Mouse (Mus musculus) neural tube, embryonic 12.5 days (tissue): ENCODE results near the gene Mapk12. TPM values are rescaled to one million over a fixed set of nuclear protein-coding genes. Genes with fewer than 3 reads are reported as not detected.

Experiments
- ATAC-seq: fragments of 200-750 bp; cut with Nextera tagmentation; 2 replicates; pipeline ENCODE4 v1.8.0; 2017; ENCODE audit warnings: low read depth, mild to moderate bottlenecking, moderate TSS enrichment, moderate library complexity; ENCODE audit not compliant: low FRiP score
- H3K27ac ChIP-seq: fragments of 300-500 bp; sonication (generic); 2 replicates; pipeline ENCODE4 v1.5.1; 2016
- H3K27me3 ChIP-seq: fragments of 300-500 bp; sonication (generic); replicated peaks from 2 replicates; pipeline ENCODE4 v1.6.1; 2016; ENCODE audit warnings: mild to moderate bottlenecking
- H3K36me3 ChIP-seq: fragments of 300-500 bp; sonication (generic); 2 replicates; pipeline ENCODE4 v1.6.1; 2016; ENCODE audit warnings: mild to moderate bottlenecking
- H3K4me1 ChIP-seq: fragments of 300-500 bp; sonication (generic); 2 replicates; pipeline ENCODE4 v1.6.1; 2016
- H3K4me2 ChIP-seq: fragments of 300-500 bp; sonication (generic); replicated peaks from 2 replicates; pipeline ENCODE4 v1.6.1; 2016; ENCODE audit warnings: mild to moderate bottlenecking
- H3K4me3 ChIP-seq: fragments of 300-500 bp; sonication (generic); 2 replicates; pipeline ENCODE4 v1.5.1; 2016
- H3K9ac ChIP-seq: fragments of 300-500 bp; sonication (generic); 2 replicates; pipeline ENCODE4 v1.6.1; 2016; ENCODE audit warnings: mild to moderate bottlenecking
- H3K9me3 ChIP-seq: fragments of 300-500 bp; sonication (generic); 2 replicates; pipeline ENCODE4 v1.6.1; 2016; ENCODE audit warnings: mild to moderate bottlenecking
- WGBS: fragments of 180-500 bp; shearing (Covaris S2); methylation state at CpG from one replicate; pipeline ENCODE4 v1.1.7; 2016; 5-methylcytosine and 5-hydroxymethylcytosine counted together
- polyA plus RNA-seq: library from polyadenylated mRNA; unstranded; fragments of >200 nt; fragmentation: Nextera tagmentation; extraction: Ambion mirVana; gene quantifications from 2 replicates; pipeline ENCODE4 v1.2.1, GENCODE M21; 2016

Gene Mapk12
- polyA plus RNA-seq, 1 experiment from 2014 or later = 13.4 TPM

DNA sequence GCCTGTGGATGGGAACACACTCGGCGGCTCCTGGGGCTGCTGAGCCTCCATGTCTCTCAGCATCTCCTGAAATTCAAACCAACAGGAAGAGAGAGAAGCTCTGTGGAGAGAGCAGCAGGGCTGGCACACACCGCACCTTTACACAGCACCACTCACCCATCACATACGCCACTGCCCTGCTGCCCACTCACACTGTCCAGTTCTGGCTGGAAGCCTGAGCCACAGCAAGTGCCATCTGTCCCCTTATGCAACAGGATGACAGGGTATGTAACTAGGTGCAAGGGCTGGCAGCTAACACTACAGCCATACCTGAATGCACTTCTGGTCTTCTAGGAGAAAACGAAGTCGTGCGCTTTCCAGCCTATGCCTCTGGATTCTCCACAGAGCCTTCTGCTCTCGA, 36.1 kb downstream of the Mapk12 start:
- H3K27me3 ChIP-seq = no peaks in the 10 kb centered on the region
- no peak overlapping the region for H3K4me2 ChIP-seq
- peaks cover 98% of the 10 kb centered on the region for H3K36me3 ChIP-seq
- ATAC-seq = no peak
- no peak overlapping the region for H3K4me3 ChIP-seq
- H3K4me1 ChIP-seq = no peaks in the 10 kb centered on the region
- H3K27ac ChIP-seq = no peak overlapping the region
- 94% methylated on average over 8 of the region's 8 CpGs for WGBS
- H3K9me3 ChIP-seq = no peaks in the 10 kb centered on the region
- no peak overlapping the region for H3K9ac ChIP-seq

DNA sequence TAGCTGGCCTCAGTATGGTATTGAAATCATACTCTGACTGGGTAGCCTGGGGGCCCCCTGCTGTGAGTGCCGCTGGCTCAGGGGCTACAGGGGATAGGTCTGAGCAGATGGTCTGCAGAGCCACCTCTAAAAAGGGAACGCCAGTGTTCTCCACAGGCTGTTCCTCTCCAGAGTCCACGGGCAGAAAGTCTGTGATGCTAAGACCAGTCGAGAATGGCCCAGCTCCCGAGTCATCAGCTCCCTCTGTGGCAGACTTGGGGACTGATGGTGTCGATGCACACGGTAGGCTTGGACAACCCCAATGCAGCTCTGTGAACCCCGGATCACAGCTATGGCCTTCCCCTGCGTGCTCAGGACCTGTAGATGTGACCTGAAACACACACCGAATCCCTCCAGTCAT, 36.6 kb downstream of the Mapk12 start:
- Histone ChIP-seq H3K27ac (no peak overlapping the region), H3K36me3 (peaks cover 98% of the 10 kb centered on the region), H3K9ac (no peak overlapping the region), H3K4me1 (no peaks in the 10 kb centered on the region), H3K4me3 (no peak overlapping the region), H3K27me3 (no peaks in the 10 kb centered on the region), H3K9me3 (no peaks in the 10 kb centered on the region), H3K4me2 (no peak overlapping the region)
- WGBS = 89% methylated on average over 10 of the region's 10 CpGs
- no peak for ATAC-seq

DNA sequence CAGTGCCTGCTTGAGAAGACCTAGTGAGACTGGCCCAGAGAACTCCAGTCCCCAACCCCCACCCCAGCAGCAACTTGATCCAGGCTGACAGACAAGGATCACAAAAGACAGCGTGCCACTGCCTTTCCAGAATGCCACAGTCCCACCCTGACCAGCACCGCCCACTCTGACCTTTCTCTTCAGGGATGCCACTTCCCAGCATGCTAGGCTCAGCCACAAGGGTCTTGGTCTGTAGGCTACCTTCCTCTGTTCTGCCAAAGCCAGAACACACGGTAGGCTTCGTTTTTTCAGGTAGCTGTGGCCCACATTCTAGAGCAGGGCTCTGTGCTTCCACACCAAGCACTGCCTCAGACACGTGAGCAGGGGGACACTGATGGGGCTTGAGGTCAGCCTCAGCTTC, 37.9 kb downstream of the Mapk12 start:
- no peak overlapping the region for H3K9ac ChIP-seq
- H3K4me3 ChIP-seq = no peak overlapping the region
- no peaks in the 10 kb centered on the region for H3K9me3 ChIP-seq
- peaks cover 97% of the 10 kb centered on the region for H3K36me3 ChIP-seq
- WGBS = 78% methylated on average over 5 of the region's 5 CpGs
- no peaks in the 10 kb centered on the region for H3K27me3 ChIP-seq
- H3K4me2 ChIP-seq = no peak overlapping the region
- H3K4me1 ChIP-seq = no peaks in the 10 kb centered on the region
- no peak for ATAC-seq
- no peak overlapping the region for H3K27ac ChIP-seq

DNA sequence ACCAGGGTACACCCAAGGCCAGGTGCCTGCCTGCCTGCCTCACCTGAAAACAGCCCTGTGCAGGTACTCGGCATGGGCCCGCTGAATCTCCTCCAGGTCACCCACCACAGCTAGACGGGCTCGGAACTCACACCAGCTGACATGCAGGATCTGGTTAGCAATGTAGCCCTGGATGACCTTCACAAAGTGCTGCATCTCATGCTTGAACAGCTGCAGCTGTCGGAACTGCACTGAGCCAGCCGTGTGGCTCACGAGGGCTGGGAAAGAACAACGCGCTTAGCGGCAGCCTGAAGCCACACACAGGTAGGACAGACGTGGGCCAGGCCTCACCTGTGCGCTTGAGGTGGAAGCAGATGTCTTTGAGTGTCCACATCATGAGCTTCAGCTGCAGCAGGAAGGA, 39.7 kb downstream of the Mapk12 start:
- no peak for ATAC-seq
- Histone ChIP-seq H3K27ac (no peak overlapping the region), H3K4me1 (no peaks in the 10 kb centered on the region), H3K4me2 (no peak overlapping the region), H3K27me3 (no peaks in the 10 kb centered on the region), H3K9ac (no peak overlapping the region), H3K4me3 (no peak overlapping the region), H3K9me3 (no peaks in the 10 kb centered on the region), H3K36me3 (peaks cover 97% of the 10 kb centered on the region)
- WGBS = 95% methylated on average over 12 of the region's 12 CpGs

DNA sequence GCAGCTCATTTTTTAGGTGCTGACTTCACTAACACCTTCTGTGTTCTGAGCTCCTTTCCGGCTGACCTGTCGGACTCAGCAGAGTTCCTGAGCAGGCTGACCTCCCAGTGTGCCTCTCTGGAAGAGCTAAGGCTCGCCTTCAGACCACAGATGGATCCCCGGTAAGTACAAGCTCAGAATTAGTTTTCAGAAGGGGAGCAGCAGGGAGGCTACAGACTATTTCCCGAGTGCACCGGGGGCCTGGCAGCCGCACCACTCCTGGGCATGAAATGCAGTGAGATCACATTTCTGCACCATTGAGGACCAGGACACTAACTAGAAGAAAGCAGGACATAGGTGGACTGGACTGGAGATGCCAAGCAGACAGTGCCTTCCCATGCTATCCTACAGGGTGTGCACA, 41.9 kb downstream of the Mapk12 start:
- no peak for ATAC-seq
- Histone ChIP-seq H3K9me3 (no peaks in the 10 kb centered on the region), H3K36me3 (peaks cover 97% of the 10 kb centered on the region), H3K4me2 (no peak overlapping the region), H3K4me1 (no peaks in the 10 kb centered on the region), H3K9ac (no peak overlapping the region), H3K27me3 (no peaks in the 10 kb centered on the region), H3K27ac (no peak overlapping the region), H3K4me3 (no peak overlapping the region)
- 92% methylated on average over 7 of the region's 7 CpGs for WGBS

DNA sequence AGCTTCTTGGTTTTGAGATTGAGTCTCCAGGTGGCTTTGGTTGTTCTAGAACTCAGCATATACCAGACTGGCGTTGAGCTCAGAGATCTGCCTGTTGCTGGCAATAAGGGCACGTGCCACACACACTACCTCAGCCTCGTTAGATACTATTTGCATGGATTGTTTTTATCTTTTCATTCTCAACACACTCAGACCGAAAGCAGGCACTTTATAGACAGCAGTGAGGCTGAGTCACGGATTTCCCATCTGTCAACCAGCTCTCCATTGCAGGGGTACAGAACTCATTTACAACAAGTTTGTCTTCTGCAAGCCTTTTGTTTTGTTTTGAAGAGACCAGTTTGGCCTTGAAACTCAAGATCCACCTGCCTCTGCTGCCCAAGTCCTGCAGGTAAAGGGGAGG, 43.1 kb downstream of the Mapk12 start:
- Histone ChIP-seq H3K4me1 (no peaks in the 10 kb centered on the region), H3K4me2 (no peak overlapping the region), H3K9ac (no peak overlapping the region), H3K27me3 (no peaks in the 10 kb centered on the region), H3K9me3 (no peaks in the 10 kb centered on the region), H3K4me3 (no peak overlapping the region), H3K27ac (no peak overlapping the region), H3K36me3 (peaks cover 99% of the 10 kb centered on the region)
- WGBS = 94% methylated on average over 5 of the region's 5 CpGs
- ATAC-seq = no peak

DNA sequence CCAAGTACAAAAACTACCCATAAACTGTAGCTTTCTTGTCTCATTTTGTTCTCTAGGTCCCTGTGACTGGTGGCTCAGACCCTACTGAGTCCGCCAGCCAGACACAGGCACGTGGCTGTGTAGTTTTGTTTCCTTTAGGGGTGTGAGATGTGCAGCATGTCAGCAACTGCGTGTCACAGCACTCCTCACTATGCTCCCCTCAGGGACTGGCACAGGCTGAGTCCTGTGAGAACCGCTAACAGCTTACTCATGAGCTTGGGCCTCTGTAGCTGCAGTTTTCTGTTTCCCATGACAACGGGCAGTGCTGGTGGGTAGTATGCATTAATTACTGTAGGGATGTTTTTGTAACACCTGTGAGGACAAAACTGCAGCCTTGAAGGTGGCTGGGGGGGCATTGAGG, 48.3 kb downstream of the Mapk12 start:
- peaks cover 22% of the 10 kb centered on the region for H3K4me1 ChIP-seq
- peaks cover 57% of the 10 kb centered on the region for H3K36me3 ChIP-seq
- ATAC-seq = no peak
- no peaks in the 10 kb centered on the region for H3K27me3 ChIP-seq
- H3K9ac ChIP-seq = no peak overlapping the region
- no peak overlapping the region for H3K4me3 ChIP-seq
- H3K9me3 ChIP-seq = no peaks in the 10 kb centered on the region
- no peak overlapping the region for H3K27ac ChIP-seq
- WGBS = 83% methylated on average over 5 of the region's 5 CpGs
- no peak overlapping the region for H3K4me2 ChIP-seq

DNA sequence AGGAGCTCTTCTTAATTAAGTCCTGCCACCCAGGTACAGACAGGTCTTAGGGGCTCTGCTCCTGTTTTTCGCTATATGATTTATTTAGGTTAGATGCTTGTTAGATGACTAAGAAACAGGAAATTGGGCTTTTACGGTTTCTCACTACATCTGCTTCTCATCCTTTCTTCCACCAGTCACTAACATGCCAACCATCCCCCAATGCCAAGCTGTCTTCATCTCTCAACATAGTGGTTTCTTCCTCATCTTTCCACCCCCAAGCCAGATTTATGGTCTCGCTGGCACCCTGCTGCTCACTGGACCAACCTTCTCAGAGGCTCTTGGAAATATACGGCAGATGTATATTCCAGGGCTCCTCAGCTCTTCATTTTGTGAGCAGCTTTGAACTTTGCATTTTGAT, 49.8 kb downstream of the Mapk12 start:
- Histone ChIP-seq H3K4me1 (peaks cover 22% of the 10 kb centered on the region), H3K27me3 (no peaks in the 10 kb centered on the region), H3K4me3 (no peak overlapping the region), H3K9ac (no peak overlapping the region), H3K27ac (no peak overlapping the region), H3K4me2 (peak overlapping the region; percentile 99; the same call in 1 of the 2 replicates), H3K9me3 (no peaks in the 10 kb centered on the region), H3K36me3 (peaks cover 57% of the 10 kb centered on the region)
- WGBS = 78% methylated on average over 4 of the region's 4 CpGs
- ATAC-seq = no peak

DNA sequence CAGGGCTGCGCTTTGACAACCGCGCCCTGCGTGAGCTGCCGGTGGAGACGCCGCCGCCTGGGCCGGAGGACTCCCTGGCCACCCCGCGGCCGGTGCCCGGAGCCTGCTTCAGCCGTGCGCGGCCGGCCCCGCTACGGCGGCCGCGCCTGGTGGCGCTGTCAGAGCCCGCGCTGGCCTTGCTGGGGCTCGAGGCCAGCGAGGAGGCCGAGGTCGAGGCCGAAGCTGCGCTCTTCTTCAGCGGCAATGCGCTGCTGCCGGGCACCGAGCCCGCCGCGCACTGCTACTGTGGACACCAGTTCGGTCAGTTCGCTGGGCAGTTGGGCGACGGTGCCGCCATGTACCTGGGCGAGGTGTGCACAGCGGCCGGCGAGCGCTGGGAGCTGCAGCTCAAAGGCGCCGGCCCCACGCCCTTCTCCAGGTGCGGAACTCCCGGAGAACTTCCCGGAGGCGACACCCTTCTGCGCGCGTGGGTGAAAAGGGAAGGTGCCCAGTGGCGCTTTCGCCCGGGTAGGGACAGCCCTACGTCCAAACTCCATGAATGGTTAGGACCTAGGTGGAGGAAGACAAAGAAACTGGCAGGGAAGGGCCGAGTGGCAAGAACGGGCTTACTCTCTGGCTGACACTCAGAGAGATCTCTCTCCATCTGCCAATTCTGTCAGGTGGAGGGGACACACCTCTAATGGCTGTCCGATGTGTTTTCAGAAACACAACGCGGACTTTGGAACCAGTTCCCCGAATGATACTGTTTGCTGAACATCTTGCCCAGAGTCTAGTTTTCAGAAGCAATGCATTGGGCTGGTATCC, 51.1 kb downstream of the Mapk12 start:
- 4% methylated on average over 64 of the region's 68 CpGs for WGBS
- Histone ChIP-seq H3K4me3 (peak overlapping the region; percentile 100), H3K27ac (peak overlapping the region; percentile 59), H3K36me3 (peaks cover 57% of the 10 kb centered on the region), H3K4me2 (peak overlapping the region; percentile 99), H3K9me3 (no peaks in the 10 kb centered on the region), H3K9ac (peak overlapping the region; percentile 96), H3K4me1 (peaks cover 22% of the 10 kb centered on the region), H3K27me3 (no peaks in the 10 kb centered on the region)
- peak; percentile 54 for ATAC-seq

DNA sequence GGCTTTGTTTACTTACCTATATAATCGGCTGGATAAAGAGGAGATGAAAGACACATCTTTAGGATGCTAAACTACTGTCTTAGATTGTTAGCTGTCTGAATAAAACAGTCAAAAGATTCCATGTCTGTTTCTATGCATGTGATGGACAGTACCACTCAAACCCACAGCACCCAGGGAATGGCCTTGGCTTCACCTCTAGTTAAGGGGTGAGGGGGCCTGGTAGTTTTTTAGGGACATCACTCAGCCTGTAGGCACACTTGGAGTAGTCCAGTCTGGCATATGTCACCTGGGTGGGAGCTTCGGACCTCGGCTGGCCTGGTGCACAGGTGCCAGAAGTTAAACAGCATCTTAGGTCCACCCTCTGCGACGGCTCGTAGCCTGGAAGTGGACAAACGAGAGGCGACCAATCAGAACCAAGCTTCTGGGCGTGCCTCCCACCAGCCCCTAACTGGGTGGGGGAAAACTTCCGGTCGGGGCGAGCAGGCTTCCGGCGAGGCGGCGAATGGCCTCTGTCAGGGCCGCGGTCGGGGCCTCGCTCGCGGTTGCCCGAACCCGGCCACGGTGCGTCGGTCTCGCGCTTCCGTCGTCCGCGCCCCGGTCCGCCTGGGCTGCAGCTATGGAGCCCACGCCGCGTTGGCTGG, 51.8 kb downstream of the Mapk12 start, which contains the start of gene Selenoo:
Gene Selenoo (plus strand): TSS at position 478 of the 641 bp plus-strand sequence.
- Histone ChIP-seq H3K4me2 (peak within 1 kb of the TSS; percentile 99), H3K9me3 (no peaks in the 10 kb centered on the region), H3K27me3 (no peaks in the 10 kb centered on the region), H3K4me3 (peak within 1 kb of the TSS; percentile 100), H3K27ac (peak within 1 kb of the TSS; percentile 59), H3K4me1 (peaks cover 22% of the 10 kb centered on the region), H3K36me3 (peaks cover 57% of the 10 kb centered on the region), H3K9ac (peak within 1 kb of the TSS; percentile 96)
- ATAC-seq = peak; percentile 95
- WGBS = 2% methylated on average over 38 of the region's 38 CpGs

DNA sequence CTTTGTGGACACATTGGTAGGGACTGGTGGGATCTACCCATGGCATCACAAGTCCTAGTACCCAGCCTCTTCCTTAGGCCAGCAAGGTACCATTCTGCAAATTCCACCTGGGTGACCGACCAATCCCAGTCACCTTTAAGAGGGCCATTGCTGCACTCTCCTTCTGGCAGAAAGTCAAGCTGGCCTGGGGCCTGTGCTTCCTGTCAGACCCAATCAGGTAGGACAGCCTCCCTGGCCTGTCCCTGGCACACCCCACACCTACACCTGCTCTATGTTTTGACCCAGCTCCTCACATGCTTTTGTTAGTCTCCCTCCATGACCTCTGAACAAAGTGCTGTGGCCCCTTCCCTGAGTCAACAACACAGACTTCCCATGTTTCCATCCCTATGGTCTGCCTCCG, 55.7 kb downstream of the Mapk12 start:
- H3K27me3 ChIP-seq = no peaks in the 10 kb centered on the region
- no peak overlapping the region for H3K9ac ChIP-seq
- no peak for ATAC-seq
- 96% methylated on average over 2 of the region's 2 CpGs for WGBS
- H3K27ac ChIP-seq = no peak overlapping the region
- peaks cover 12% of the 10 kb centered on the region for H3K4me1 ChIP-seq
- H3K36me3 ChIP-seq = peaks cover 67% of the 10 kb centered on the region
- no peaks in the 10 kb centered on the region for H3K9me3 ChIP-seq
- no peak overlapping the region for H3K4me2 ChIP-seq
- H3K4me3 ChIP-seq = no peak overlapping the region

DNA sequence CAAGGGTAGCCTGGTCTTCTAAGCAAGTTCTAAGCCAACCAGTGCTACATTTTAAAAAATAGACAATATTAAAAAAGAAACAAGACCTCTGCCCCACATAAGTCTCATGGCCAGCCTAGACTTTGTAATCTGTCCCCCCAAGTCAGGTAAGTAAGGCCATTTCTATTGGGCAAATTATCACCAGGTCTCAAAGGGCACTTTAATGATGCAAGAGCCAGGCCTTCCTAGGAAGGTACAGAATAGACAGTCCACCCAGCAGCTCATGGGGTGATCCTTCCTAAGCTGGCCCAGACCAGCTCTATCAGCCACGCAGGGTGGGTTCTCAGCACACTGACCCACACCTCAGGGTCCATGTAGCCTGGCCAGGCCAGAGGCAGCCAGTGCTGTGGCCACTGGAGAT, 56.6 kb downstream of the Mapk12 start:
- Histone ChIP-seq H3K27ac (no peak overlapping the region), H3K4me2 (no peak overlapping the region), H3K4me1 (peaks cover 8% of the 10 kb centered on the region), H3K36me3 (peaks cover 67% of the 10 kb centered on the region), H3K9me3 (no peaks in the 10 kb centered on the region), H3K9ac (no peak overlapping the region), H3K4me3 (no peak overlapping the region), H3K27me3 (no peaks in the 10 kb centered on the region)
- no peak for ATAC-seq
- WGBS = 85% methylated on average over 1 of the region's 1 CpGs
